Mouse (Mus musculus): ENCODE measurements at regions not wholly inside any gene's neighbourhood (a gene's known extent, or its start where the extent isn't known, plus 50 kb on each side); places are given as distances from the start of the nearest gene placed in this dataset.

- no peak for TF ChIP-seq POLR2A (IDR thresholded peaks at IDR 0.05; ENCODE audit: low read depth, low read length)
- no peak for TF ChIP-seq CTCF (IDR thresholded peaks at IDR 0.05; ENCODE audit: extremely low read depth, insufficient read depth, insufficient read length, insufficient replicate concordance)
- Histone ChIP-seq H3K27ac (ENCODE audit: insufficient read depth, low read length) (no peak overlapping the region), H3K27me3 (ENCODE audit: control insufficient read depth, insufficient read depth, low read length) (no peaks in the 10 kb centered on the region), H3K36me3 (ENCODE audit: control insufficient read depth, insufficient read depth, low read length) (no peaks in the 10 kb centered on the region), H3K4me1 (ENCODE audit: control insufficient read depth, insufficient read depth, insufficient read length) (no peaks in the 10 kb centered on the region), H3K4me3 (ENCODE audit: extremely low read depth, insufficient read depth, insufficient read length) (no peak overlapping the region)
- 90% methylated on average over 10 of the region's 10 CpGs for WGBS
- no peak for DNase-seq (ENCODE audit: low read depth in 1 of 2, low spot score in 2 of 2)
Observed at GRCm38 (mm10) chr15:60088964-60089899, 72.8 kb upstream of the 4933412E24Rik start.

All from spleen, adult 2 months (tissue).